Mouse (Mus musculus) neural tube, embryonic 12.5 days (tissue): ENCODE results near the gene Sez6l. TPM values are rescaled to one million over a fixed set of nuclear protein-coding genes. Genes with fewer than 3 reads are reported as not detected.
A peak's percentile ranks its signal among the peaks of the same experiment; 100 is the strongest.

Experiments used
- ATAC-seq: fragments of 200-750 bp; cut with Nextera tagmentation; 2 replicates; pipeline ENCODE4 v1.8.0; 2017; ENCODE audit warnings: low read depth, mild to moderate bottlenecking, moderate TSS enrichment, moderate library complexity; ENCODE audit not compliant: low FRiP score
- H3K27ac ChIP-seq: fragments of 300-500 bp; sonication (generic); 2 replicates; pipeline ENCODE4 v1.5.1; 2016
- H3K27me3 ChIP-seq: fragments of 300-500 bp; sonication (generic); replicated peaks from 2 replicates; pipeline ENCODE4 v1.6.1; 2016; ENCODE audit warnings: mild to moderate bottlenecking
- H3K36me3 ChIP-seq: fragments of 300-500 bp; sonication (generic); 2 replicates; pipeline ENCODE4 v1.6.1; 2016; ENCODE audit warnings: mild to moderate bottlenecking
- H3K4me1 ChIP-seq: fragments of 300-500 bp; sonication (generic); 2 replicates; pipeline ENCODE4 v1.6.1; 2016
- H3K4me2 ChIP-seq: fragments of 300-500 bp; sonication (generic); replicated peaks from 2 replicates; pipeline ENCODE4 v1.6.1; 2016; ENCODE audit warnings: mild to moderate bottlenecking
- H3K4me3 ChIP-seq: fragments of 300-500 bp; sonication (generic); 2 replicates; pipeline ENCODE4 v1.5.1; 2016
- H3K9ac ChIP-seq: fragments of 300-500 bp; sonication (generic); 2 replicates; pipeline ENCODE4 v1.6.1; 2016; ENCODE audit warnings: mild to moderate bottlenecking
- H3K9me3 ChIP-seq: fragments of 300-500 bp; sonication (generic); 2 replicates; pipeline ENCODE4 v1.6.1; 2016; ENCODE audit warnings: mild to moderate bottlenecking
- WGBS: fragments of 180-500 bp; shearing (Covaris S2); methylation state at CpG from one replicate; pipeline ENCODE4 v1.1.7; 2016; 5-methylcytosine and 5-hydroxymethylcytosine counted together
- polyA plus RNA-seq: library from polyadenylated mRNA; unstranded; fragments of >200 nt; fragmentation: Nextera tagmentation; extraction: Ambion mirVana; gene quantifications from 2 replicates; pipeline ENCODE4 v1.2.1, GENCODE M21; 2016

Gene Sez6l
- polyA plus RNA-seq, 1 experiment from 2014 or later = 13.0 TPM

GRCm38 (mm10) chr5:112411514-112412335 is 165.3 kb downstream of the Sez6l start:
- Histone ChIP-seq H3K27ac (no peak overlapping the region), H3K4me3 (no peak overlapping the region), H3K4me1 (peaks cover 15% of the 10 kb centered on the region), H3K9me3 (0 out of 2 replicates have a peak, but pooled peaks cover 2% of the 10 kb centered on the region), H3K9ac (no peak overlapping the region), H3K4me2 (peak overlapping the region; percentile 33), H3K36me3 (no peaks in the 10 kb centered on the region), H3K27me3 (no peaks in the 10 kb centered on the region; the same call in 1 of the 2 replicates)
- WGBS = 14% methylated on average over 19 of the region's 19 CpGs
- 0 out of 2 replicates have a peak, but pooled peaks have one; percentile 13 for ATAC-seq

- Histone ChIP-seq H3K36me3 (no peaks in the 10 kb centered on the region), H3K27ac (no peak overlapping the region), H3K9me3 (0 out of 2 replicates have a peak, but pooled peaks cover 2% of the 10 kb centered on the region), H3K9ac (no peak overlapping the region), H3K27me3 (no peaks in the 10 kb centered on the region), H3K4me1 (peaks cover 15% of the 10 kb centered on the region), H3K4me3 (no peak overlapping the region), H3K4me2 (peak overlapping the region; percentile 33)
- ATAC-seq = no peak
- WGBS = 44% methylated on average over 11 of the region's 11 CpGs
Measured at GRCm38 (mm10) chr5:112411072-112411471, 165.9 kb downstream of the Sez6l start.

GRCm38 (mm10) chr5:112409274-112409673 is 167.7 kb downstream of the Sez6l start:
- Histone ChIP-seq H3K9me3 (0 out of 2 replicates have a peak, but pooled peaks cover 2% of the 10 kb centered on the region), H3K27ac (no peak overlapping the region), H3K27me3 (no peaks in the 10 kb centered on the region), H3K9ac (no peak overlapping the region), H3K36me3 (no peaks in the 10 kb centered on the region), H3K4me2 (no peak overlapping the region), H3K4me3 (no peak overlapping the region), H3K4me1 (peaks cover 15% of the 10 kb centered on the region)
- ATAC-seq = no peak
- WGBS = 60% methylated on average over 5 of the region's 5 CpGs

GRCm38 (mm10) chr5:112406017-112406416 is 171.0 kb downstream of the Sez6l start:
- H3K9ac ChIP-seq = no peak overlapping the region
- no peaks in the 10 kb centered on the region for H3K9me3 ChIP-seq
- H3K36me3 ChIP-seq = no peaks in the 10 kb centered on the region
- no peak overlapping the region for H3K4me3 ChIP-seq
- peaks cover 2% of the 10 kb centered on the region; the same call in 1 of the 2 replicates for H3K4me1 ChIP-seq
- WGBS = 75% methylated on average over 3 of the region's 3 CpGs
- no peak overlapping the region for H3K4me2 ChIP-seq
- no peaks in the 10 kb centered on the region for H3K27me3 ChIP-seq
- H3K27ac ChIP-seq = no peak overlapping the region
- no peak for ATAC-seq

GRCm38 (mm10) chr5:112402437-112402836 is 174.5 kb downstream of the Sez6l start:
- no peak overlapping the region for H3K9ac ChIP-seq
- no peaks in the 10 kb centered on the region for H3K4me1 ChIP-seq
- ATAC-seq = no peak
- H3K27me3 ChIP-seq = no peaks in the 10 kb centered on the region
- WGBS = 77% methylated on average over 3 of the region's 3 CpGs
- H3K4me2 ChIP-seq = no peak overlapping the region
- no peak overlapping the region for H3K27ac ChIP-seq
- no peaks in the 10 kb centered on the region for H3K9me3 ChIP-seq
- no peaks in the 10 kb centered on the region for H3K36me3 ChIP-seq
- no peak overlapping the region for H3K4me3 ChIP-seq

GRCm38 (mm10) chr5:112399284-112399683 is 177.7 kb downstream of the Sez6l start:
- Histone ChIP-seq H3K9ac (no peak overlapping the region), H3K36me3 (no peaks in the 10 kb centered on the region), H3K27ac (no peak overlapping the region), H3K4me1 (peaks cover 6% of the 10 kb centered on the region), H3K9me3 (no peaks in the 10 kb centered on the region), H3K4me3 (no peak overlapping the region), H3K4me2 (no peak overlapping the region), H3K27me3 (no peaks in the 10 kb centered on the region)
- 87% methylated on average over 10 of the region's 10 CpGs for WGBS
- no peak for ATAC-seq

- 49% methylated on average over 18 of the region's 18 CpGs for WGBS
- H3K27ac ChIP-seq = no peak overlapping the region
- no peaks in the 10 kb centered on the region for H3K9me3 ChIP-seq
Measured at GRCm38 (mm10) chr5:112396066-112396465, 180.9 kb downstream of the Sez6l start.

GRCm38 (mm10) chr5:112394779-112395443 is 182.1 kb downstream of the Sez6l start, which contains the start of gene Asphd2:
Asphd2 (minus strand) TSS chr5:112394866.
- Histone ChIP-seq H3K4me2 (peak within 1 kb of the TSS; percentile 91), H3K4me3 (peak within 1 kb of the TSS; percentile 67), H3K27me3 (no peaks in the 10 kb centered on the region; the same call in 1 of the 2 replicates), H3K36me3 (peaks cover 18% of the 10 kb centered on the region), H3K4me1 (peaks cover 19% of the 10 kb centered on the region), H3K27ac (peak within 1 kb of the TSS; percentile 46), H3K9me3 (no peaks in the 10 kb centered on the region), H3K9ac (peak within 1 kb of the TSS; percentile 72)
- peak; percentile 87 for ATAC-seq
- WGBS = under 1% methylated on average over 55 of the region's 67 CpGs

More at GRCm38 (mm10) chr5:112396066-112396465, 180.9 kb downstream of the Sez6l start:
- Histone ChIP-seq H3K4me3 (no peak overlapping the region), H3K27me3 (no peaks in the 10 kb centered on the region; the same call in 1 of the 2 replicates), H3K36me3 (peaks cover 9% of the 10 kb centered on the region), H3K4me2 (no peak overlapping the region), H3K4me1 (peaks cover 19% of the 10 kb centered on the region), H3K9ac (no peak overlapping the region)
- ATAC-seq = no peak

- H3K9ac ChIP-seq = peak overlapping the region; percentile 72
- peak overlapping the region; percentile 46; the same call in 1 of the 2 replicates for H3K27ac ChIP-seq
- H3K4me2 ChIP-seq = peak overlapping the region; percentile 91
- peak overlapping the region; percentile 67 for H3K4me3 ChIP-seq
- H3K36me3 ChIP-seq = peaks cover 21% of the 10 kb centered on the region
- peaks cover 19% of the 10 kb centered on the region for H3K4me1 ChIP-seq
- no peaks in the 10 kb centered on the region for H3K9me3 ChIP-seq
- H3K27me3 ChIP-seq = no peaks in the 10 kb centered on the region; the same call in 1 of the 2 replicates
- under 1% methylated on average over 9 of the region's 28 CpGs for WGBS
- ATAC-seq = peak; percentile 86
Measured at GRCm38 (mm10) chr5:112394415-112394763, 182.6 kb downstream of the Sez6l start.

GRCm38 (mm10) chr5:112393741-112394414 is 183.1 kb downstream of the Sez6l start:
- Histone ChIP-seq H3K27ac (no peak overlapping the region), H3K9me3 (no peaks in the 10 kb centered on the region), H3K36me3 (peaks cover 25% of the 10 kb centered on the region), H3K4me1 (peaks cover 24% of the 10 kb centered on the region), H3K4me3 (peak overlapping the region; percentile 67), H3K27me3 (no peaks in the 10 kb centered on the region; the same call in 1 of the 2 replicates), H3K9ac (peak overlapping the region; percentile 72), H3K4me2 (peak overlapping the region; percentile 91)
- WGBS = 14% methylated on average over 18 of the region's 18 CpGs
- ATAC-seq = peak; percentile 41

- H3K9ac ChIP-seq = no peak overlapping the region
- H3K27me3 ChIP-seq = no peaks in the 10 kb centered on the region; the same call in 1 of the 2 replicates
- H3K4me1 ChIP-seq = peaks cover 24% of the 10 kb centered on the region
- H3K36me3 ChIP-seq = peaks cover 43% of the 10 kb centered on the region
- no peak overlapping the region for H3K27ac ChIP-seq
- no peak overlapping the region for H3K4me3 ChIP-seq
- no peaks in the 10 kb centered on the region for H3K9me3 ChIP-seq
- 76% methylated on average over 27 of the region's 27 CpGs for WGBS
- ATAC-seq = no peak
- H3K4me2 ChIP-seq = no peak overlapping the region
Measured at GRCm38 (mm10) chr5:112391676-112392323, 185.2 kb downstream of the Sez6l start.
